Mouse (Mus musculus): ENCODE data around the gene Hs6st3. TPM values are rescaled to one million over a fixed set of nuclear protein-coding genes. Genes with fewer than 3 reads are reported as not detected.

Hs6st3 gene
- total RNA-seq, 4 experiments from 2014 or later = 58.0 to 69.9 (median 64.4) TPM

DNA sequence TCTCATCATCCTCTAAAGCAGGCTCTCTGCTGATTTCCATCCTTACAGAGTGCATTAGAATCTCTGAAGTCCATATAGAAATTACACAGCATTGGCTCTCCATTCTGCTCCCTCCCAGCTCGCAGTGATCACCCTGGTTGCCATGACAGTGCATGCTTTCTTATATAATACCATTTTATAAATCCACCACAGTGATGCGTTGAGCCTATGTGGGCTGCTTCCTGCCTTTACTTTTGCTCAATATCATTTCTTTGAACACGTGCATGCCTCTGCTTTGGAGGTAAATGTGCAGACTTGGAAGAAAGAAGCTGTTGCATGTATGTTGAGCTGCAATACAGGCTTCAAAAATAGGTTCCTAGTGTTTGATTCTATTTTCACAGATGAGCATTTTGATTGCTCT lies 494.9 kb downstream of the Hs6st3 start:
- no peak for DNase-seq (ENCODE audit: low spot score in 2 of 2)

- no peak for DNase-seq (ENCODE audit: low spot score in 2 of 2)
Observed at GRCm38 (mm10) chr14:119633626-119634025, 495.5 kb downstream of the Hs6st3 start.

- no peak for DNase-seq (ENCODE audit: low spot score in 2 of 2)
Observed at GRCm38 (mm10) chr14:119642874-119643273, 504.7 kb downstream of the Hs6st3 start.

DNA sequence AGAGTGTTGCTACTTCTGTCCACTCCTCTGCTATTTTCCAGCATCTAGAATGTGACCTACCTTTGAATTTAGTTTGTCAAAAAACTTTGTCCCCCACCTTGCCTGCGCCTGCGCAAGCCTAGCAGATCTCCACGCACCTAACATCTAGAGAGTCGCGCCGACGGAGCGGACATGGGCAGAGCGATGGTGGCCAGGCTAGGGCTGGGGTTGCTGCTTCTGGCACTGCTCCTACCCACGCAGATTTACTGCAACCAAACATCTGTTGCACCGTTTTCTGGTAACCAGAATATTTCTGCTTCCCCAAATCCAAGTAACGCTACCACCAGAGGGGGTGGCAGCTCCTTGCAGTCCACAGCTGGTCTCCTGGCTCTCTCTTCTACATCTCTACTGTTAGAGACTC lies 505.7 kb downstream of the Hs6st3 start:
- no peak for DNase-seq (ENCODE audit: low spot score in 2 of 2)

DNA sequence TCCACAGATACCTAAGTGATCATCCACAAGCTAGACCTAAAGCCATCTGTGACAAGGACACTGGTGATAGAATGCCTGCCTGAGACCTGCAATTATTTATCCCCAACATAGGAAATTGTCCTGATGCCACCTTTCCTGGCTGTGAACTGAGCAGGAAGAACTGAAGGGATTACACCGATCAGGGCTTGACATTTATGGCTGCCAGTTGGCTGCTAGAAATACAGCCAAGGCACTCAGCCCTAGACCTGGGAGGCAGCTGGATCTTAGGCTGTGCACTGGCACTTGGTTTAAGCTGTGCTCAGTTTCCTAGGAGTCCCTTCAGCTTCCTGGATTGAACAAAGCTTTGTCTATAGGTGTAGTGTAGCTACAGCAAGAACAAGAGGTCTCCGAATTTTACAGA lies 518.8 kb downstream of the Hs6st3 start:
- DNase-seq (ENCODE audit: low spot score in 2 of 2) = no peak

DNA sequence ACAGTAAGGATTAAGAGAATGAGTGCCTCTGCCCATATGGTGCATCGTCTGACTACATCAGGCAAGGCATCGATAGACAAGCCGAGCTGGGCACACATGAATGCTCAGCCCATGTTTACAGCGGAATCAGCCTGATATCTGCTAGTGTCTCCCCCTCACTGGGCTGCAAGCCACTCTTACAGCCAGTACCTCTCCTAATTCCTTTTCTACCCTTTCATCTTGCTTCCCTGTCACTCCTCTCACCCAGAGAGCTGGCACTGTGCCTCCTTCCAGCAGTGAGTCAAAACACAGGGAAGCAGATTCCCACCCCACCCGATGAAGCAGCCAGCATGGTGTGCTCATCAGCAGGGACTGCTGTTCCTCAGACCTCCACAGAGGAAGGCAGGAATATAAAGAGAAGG lies 527.6 kb downstream of the Hs6st3 start:
- peak; percentile 62 to 68 for DNase-seq (ENCODE audit: low spot score in 2 of 2)

- no peak for DNase-seq (ENCODE audit: low spot score in 2 of 2)
Observed at GRCm38 (mm10) chr14:119667421-119667820, 529.3 kb downstream of the Hs6st3 start.

DNA sequence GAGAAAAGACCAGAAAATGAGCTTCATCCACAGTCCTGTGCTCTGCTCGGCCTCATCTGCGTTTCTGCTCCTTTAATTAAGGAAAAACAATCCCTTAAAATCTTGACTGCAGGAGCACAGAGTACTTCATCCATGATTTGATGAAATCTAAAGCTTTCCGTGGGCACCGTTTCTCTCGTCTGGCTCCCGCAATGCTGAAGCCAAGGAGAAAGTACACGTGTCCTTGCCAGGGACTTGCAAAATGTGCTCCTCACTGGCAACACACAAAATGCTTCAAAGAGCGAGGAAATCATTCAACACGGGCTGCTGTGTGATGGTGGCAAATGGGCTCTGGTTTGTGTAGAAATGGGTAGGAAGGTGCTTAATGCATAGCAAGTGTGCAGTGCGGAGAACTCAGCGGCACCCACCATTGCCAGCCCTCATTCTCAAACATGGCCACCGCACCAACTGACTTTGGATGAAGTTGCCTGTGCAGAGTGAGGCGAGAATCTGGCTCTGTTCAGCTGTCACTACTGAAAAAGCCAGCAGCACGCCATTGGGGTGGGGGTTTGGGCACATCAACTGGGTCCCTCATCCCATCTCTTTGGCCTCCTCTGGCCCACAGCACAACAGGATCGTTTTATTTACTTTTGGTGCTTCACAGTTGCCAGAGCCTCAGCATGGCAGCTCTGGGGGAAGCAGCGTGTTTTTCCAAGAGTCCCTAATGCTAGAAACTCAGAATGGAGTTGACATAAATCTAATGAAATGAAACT lies 532.9 kb downstream of the Hs6st3 start:
- no peak for DNase-seq (ENCODE audit: low spot score in 2 of 2)

DNA sequence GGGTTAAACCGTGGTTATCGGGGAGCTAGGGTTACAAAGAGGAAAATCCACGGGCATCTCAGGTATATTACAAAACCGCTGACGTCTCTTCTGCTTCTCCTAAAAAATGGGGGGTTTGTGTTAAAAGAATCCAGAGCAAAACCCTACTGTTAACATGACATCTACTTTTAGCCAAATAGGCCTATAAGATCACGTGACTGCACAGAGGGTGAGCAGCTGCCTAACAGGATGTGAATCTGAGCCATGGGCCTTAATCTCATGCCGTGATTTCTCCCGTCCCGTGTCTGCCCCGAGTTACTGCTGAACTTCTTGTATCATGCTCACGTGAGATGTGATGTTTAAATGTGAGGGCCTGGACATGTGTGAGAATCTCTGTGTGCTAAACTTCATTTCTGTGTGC lies 540.4 kb downstream of the Hs6st3 start:
- no peak for DNase-seq (ENCODE audit: low spot score in 2 of 2)

- DNase-seq (ENCODE audit: low spot score in 2 of 2) = no peak
Observed at GRCm38 (mm10) chr14:119680052-119680451, 541.9 kb downstream of the Hs6st3 start.

GRCm38 (mm10) chr14:119687885-119688284 lies 549.7 kb downstream of the Hs6st3 start:
- no peak for DNase-seq (ENCODE audit: low spot score in 2 of 2)

- DNase-seq (ENCODE audit: low spot score in 2 of 2) = no peak
Observed at GRCm38 (mm10) chr14:119699982-119700381, 561.8 kb downstream of the Hs6st3 start.

DNA sequence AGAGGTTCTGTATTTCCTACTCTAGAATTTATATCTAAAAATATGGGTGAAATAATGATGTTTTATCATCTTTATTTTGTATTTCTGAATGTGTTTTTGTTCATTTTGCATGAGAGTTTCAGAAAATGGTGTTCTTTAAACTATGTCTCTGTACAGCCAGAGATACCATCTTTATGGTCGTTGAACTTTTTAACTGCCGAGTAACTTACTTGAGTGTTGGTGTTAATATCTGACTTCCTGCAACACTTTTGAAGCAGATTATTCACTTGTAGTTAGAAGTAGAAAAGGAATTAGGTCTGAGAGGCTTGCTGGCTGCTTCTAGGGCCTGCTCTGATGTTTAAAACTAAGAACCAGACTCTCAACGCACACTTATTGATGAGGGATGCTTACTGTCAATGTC lies 576.6 kb downstream of the Hs6st3 start:
- no peak for DNase-seq (ENCODE audit: low spot score in 2 of 2)

DNA sequence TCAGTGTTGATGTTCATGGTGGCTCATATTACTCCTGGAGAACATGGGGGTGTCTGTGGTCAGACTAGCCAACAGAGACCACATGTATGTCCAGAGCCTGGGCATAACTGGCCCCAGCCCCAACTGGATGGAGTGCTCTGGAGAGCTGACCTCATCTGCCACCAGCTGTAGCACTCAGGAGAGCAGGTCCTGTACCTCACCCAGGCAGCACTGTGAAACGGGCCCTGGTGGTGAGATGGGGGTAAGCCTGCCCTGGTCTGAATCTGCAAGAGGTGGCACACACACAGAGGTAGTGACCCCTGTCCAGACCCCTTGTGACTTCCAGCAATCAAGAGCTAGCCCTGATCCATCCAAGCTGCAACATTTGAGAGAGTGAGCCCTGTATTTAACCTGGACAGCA lies 579.2 kb downstream of the Hs6st3 start:
- DNase-seq (ENCODE audit: low spot score in 2 of 2) = no peak

GRCm38 (mm10) chr14:119725102-119725501 lies 587.0 kb downstream of the Hs6st3 start:
- DNase-seq (ENCODE audit: low spot score in 2 of 2) = no peak

DNA sequence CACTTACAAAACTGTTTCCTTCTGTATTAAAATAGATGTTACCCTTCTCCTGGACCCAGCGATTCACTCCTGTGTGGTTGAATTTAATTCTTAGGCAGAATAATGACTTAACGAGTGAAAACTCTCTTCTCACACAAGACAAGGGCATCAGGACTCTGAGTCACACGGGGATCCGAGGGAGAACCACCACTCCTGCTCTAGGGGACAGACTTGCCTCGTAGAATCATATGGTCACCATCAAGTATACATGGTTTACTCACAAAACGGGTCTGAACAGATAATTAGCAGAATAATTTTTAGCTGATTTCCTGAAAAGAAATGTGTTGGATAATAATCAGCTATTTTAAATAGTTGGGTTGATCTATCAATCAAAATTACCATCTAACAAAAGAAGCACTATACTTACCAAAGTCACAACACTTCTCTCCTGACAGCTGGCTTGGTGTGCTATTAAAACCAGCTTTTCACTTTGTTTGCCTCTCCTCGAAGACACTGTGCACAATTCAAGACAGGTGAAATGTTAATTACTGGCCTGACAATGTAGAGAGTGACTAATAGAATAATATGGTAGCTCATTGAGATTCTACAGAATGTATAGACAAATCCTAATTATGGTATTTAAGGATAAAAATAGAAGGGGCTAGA lies 593.4 kb downstream of the Hs6st3 start:
- DNase-seq (ENCODE audit: low spot score in 2 of 2) = no peak

DNA sequence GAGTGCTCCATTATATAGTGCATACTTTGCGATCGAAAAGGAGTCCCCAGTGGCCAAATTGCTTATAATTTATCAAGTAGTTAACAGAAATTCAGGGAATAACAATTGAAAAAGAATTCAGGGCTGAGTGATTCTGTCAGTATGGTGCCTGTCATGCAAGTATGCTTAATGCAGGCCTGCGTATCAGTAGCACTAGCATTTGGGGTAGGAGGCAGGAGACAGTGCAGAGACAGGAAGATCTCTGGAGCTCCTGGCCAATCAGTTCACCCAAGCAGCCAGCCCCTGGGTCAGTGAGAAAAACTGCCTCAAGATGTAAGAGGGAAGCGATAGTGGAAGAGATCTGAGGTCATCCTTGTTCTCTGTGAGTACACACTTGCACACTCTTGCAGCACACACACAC lies 594.1 kb downstream of the Hs6st3 start:
- no peak for DNase-seq (ENCODE audit: low spot score in 2 of 2)

GRCm38 (mm10) chr14:119737408-119737961 lies 599.3 kb downstream of the Hs6st3 start:
- DNase-seq (ENCODE audit: low spot score in 2 of 2) = no peak

DNA sequence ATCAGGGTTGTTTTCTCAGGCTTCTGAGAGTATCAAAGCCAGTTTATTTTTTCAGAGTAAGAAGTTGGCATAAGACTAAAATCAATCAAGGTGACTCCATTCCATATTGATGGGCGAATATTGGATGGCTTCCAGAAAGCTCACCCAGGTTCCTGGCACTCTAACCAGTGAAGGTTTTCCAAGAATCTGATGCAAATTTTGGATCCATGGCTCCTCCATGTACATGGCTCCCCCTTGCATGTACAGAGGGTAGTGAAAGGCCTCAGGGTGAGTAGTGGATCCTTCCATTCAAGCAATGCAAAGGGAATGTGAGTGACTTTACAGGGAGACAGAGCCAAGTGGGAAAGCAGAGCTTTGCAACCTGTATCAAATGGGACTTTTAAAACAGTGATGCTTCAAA lies 603.6 kb downstream of the Hs6st3 start:
- DNase-seq (ENCODE audit: low spot score in 2 of 2) = no peak

- no peak for DNase-seq (ENCODE audit: low spot score in 2 of 2)
Observed at GRCm38 (mm10) chr14:119761376-119761775, 623.2 kb downstream of the Hs6st3 start.

DNA sequence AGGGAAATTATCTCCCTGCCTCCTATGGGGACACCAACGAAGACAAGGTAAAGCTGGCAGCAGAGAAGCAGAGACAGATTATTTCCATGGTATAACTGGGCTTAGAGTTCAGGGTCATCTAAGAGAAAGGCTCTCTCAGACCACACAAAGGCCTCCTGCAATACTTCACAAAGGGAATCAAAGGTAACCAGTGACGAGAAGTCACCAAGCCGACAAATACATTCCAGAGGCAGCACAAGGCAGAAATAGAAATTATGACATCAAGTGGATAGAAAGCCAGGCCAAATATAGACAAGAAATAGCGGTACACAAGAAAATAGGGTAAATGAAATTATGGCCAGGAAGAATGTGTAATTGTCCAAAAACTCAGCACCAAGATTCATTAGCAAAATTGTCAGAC lies 633.9 kb downstream of the Hs6st3 start:
- no peak for DNase-seq (ENCODE audit: low spot score in 2 of 2)

- DNase-seq (ENCODE audit: low spot score in 2 of 2) = no peak
Observed at GRCm38 (mm10) chr14:119776261-119776660, 638.1 kb downstream of the Hs6st3 start.
